Mouse (Mus musculus) adrenal gland, adult 8-10 months (tissue): ENCODE measurements at regions not wholly inside any gene's neighbourhood (a gene's known extent, or its start where the extent isn't known, plus 50 kb on each side); places are given as distances from the start of the nearest gene placed in this dataset.

Source experiments
- DNase-seq: peaks from one replicate; pipeline ENCODE4 v3.0.0; 2022

- DNase-seq: no peak
Observed at GRCm38 (mm10) chr9:68268551-68268950, 385.0 kb upstream of the Rora start.

- DNase-seq: no peak
Observed at GRCm38 (mm10) chr9:68302232-68302925, 351.2 kb upstream of the Rora start.

- no peak for DNase-seq
Observed at GRCm38 (mm10) chr9:68330721-68331120, 322.9 kb upstream of the Rora start.

GRCm38 (mm10) chr9:68340921-68341320 is 312.7 kb upstream of the Rora start:
- DNase-seq: peak; percentile 77

GRCm38 (mm10) chr9:68341511-68341910 is 312.1 kb upstream of the Rora start:
- no peak for DNase-seq

GRCm38 (mm10) chr9:68347426-68347825 is 306.2 kb upstream of the Rora start:
- no peak for DNase-seq

- no peak for DNase-seq
Observed at GRCm38 (mm10) chr9:68351466-68351865, 302.1 kb upstream of the Rora start.

GRCm38 (mm10) chr9:68354470-68354869 is 299.1 kb upstream of the Rora start:
- no peak for DNase-seq

GRCm38 (mm10) chr9:68356078-68356477 is 297.5 kb upstream of the Rora start:
- DNase-seq: no peak

GRCm38 (mm10) chr9:68357231-68357630 is 296.4 kb upstream of the Rora start:
- no peak for DNase-seq

GRCm38 (mm10) chr9:68366973-68367372 is 286.6 kb upstream of the Rora start:
- no peak for DNase-seq

GRCm38 (mm10) chr9:68367556-68367955 is 286.0 kb upstream of the Rora start:
- DNase-seq: peak; percentile 57

- DNase-seq: no peak
Observed at GRCm38 (mm10) chr9:68372726-68373125, 280.9 kb upstream of the Rora start.

- DNase-seq: no peak
Observed at GRCm38 (mm10) chr9:68376222-68376621, 277.4 kb upstream of the Rora start.

GRCm38 (mm10) chr9:68381871-68382270 is 271.7 kb upstream of the Rora start:
- DNase-seq: no peak

GRCm38 (mm10) chr9:68400930-68401329 is 252.7 kb upstream of the Rora start:
- DNase-seq: no peak

- DNase-seq: no peak
Observed at GRCm38 (mm10) chr9:68402176-68402845, 251.3 kb upstream of the Rora start.

GRCm38 (mm10) chr9:68402981-68403380 is 250.6 kb upstream of the Rora start:
- DNase-seq: peak; percentile 84

GRCm38 (mm10) chr9:68403516-68403915 is 250.1 kb upstream of the Rora start:
- no peak for DNase-seq

GRCm38 (mm10) chr9:68409786-68410185 is 243.8 kb upstream of the Rora start:
- peak; percentile 85 for DNase-seq

- DNase-seq: peak; percentile 26
Observed at GRCm38 (mm10) chr9:68426286-68426685, 227.3 kb upstream of the Rora start.

GRCm38 (mm10) chr9:68462755-68463154 is 190.8 kb upstream of the Rora start:
- DNase-seq: no peak

GRCm38 (mm10) chr9:68463637-68464304 is 189.8 kb upstream of the Rora start:
- DNase-seq: no peak

GRCm38 (mm10) chr9:68466671-68467070 is 186.9 kb upstream of the Rora start:
- DNase-seq: peak; percentile 12
